Mouse (Mus musculus): Measurements from ENCODE around the gene Zfp281. TPM values are rescaled to one million over a fixed set of nuclear protein-coding genes. Genes with fewer than 3 reads are reported as not detected.
A peak's percentile ranks its signal among the peaks of the same experiment; 100 is the strongest.

The Zfp281 gene
- polyA plus RNA-seq, 1 experiment from 2014 or later: 23.9 TPM

DNA sequence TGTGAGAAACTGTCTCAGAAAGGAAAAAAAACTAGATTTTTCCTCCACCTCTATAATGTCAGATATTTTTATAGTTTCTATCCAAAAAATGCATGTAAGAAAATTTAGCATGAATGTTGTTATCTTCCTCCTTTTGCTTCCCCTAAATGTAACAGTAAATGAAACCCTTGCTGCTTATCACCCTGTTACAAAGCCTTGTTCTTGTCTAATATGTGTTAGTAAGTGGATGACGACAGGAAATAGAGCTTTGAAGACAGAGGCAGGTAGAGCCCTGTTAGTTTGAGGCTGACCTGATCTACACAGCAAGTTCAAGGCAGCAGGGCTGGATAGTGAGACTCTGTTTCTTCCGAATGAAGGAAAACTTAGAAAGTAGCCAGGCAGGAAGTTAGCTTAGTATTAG, 14.5 kb downstream of the Zfp281 start:
- Histone ChIP-seq H3K4me2 (no peak overlapping the region), H3K4me3 (no peak overlapping the region), H3K4me1 (no peaks in the 10 kb centered on the region), H3K36me3 (replicated peaks) (no peaks in the 10 kb centered on the region), H3K9ac (no peak overlapping the region), H3K9me3 (no peaks in the 10 kb centered on the region), H3K27ac (no peak overlapping the region), H3K27me3 (replicated peaks) (no peaks in the 10 kb centered on the region)
- ATAC-seq (replicated peaks): no peak
- 93% methylated on average over 2 of the region's 2 CpGs for WGBS

DNA sequence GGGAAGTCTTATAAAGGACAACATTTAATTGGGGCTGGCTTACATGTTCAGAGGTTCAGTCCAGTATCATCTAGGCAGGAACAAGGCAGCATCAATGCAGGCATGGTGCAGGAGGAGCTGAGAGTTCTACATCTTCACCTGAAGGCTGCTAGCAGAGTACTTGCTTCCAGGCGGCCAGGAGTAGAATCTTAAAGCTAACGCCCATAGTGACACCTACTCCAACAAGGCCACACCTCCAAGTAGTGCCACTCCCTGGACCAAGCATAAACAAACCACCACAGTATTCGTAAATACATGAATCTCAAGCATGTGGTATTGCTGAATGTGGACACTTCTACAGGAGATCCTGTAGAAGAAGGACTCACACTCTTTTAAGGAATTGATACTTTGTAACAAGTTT, 18.0 kb downstream of the Zfp281 start:
- Histone ChIP-seq H3K27ac (no peak overlapping the region), H3K27me3 (replicated peaks) (no peaks in the 10 kb centered on the region), H3K36me3 (replicated peaks) (no peaks in the 10 kb centered on the region), H3K9me3 (no peaks in the 10 kb centered on the region), H3K4me1 (no peaks in the 10 kb centered on the region), H3K4me2 (no peak overlapping the region), H3K4me3 (no peak overlapping the region), H3K9ac (no peak overlapping the region)
- 86% methylated on average over 3 of the region's 3 CpGs for WGBS
- ATAC-seq (replicated peaks): no peak

DNA sequence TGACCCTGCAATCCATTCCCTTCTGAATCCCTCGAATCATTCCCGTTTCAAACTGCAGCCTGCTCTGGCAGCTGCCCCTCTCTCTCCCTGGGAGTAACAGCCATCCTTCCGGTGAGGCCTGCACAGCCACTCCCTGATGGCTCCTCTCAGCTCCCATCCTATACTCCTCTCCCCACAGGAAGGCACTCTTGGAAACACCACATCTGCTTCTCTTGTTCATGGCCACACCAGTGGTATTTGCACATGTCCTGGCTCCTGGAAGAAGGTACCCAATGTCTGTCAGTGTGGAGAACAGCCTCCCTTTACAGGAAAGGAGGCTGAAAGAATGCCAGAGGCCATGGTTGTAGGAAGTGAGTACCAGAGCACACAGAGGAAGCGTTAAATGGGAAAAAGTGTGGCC, 19.8 kb downstream of the Zfp281 start:
- Histone ChIP-seq H3K9me3 (no peaks in the 10 kb centered on the region), H3K27ac (no peak overlapping the region), H3K36me3 (replicated peaks) (no peaks in the 10 kb centered on the region), H3K9ac (no peak overlapping the region), H3K27me3 (replicated peaks) (no peaks in the 10 kb centered on the region), H3K4me3 (no peak overlapping the region), H3K4me2 (no peak overlapping the region), H3K4me1 (no peaks in the 10 kb centered on the region)
- ATAC-seq (replicated peaks): no peak
- WGBS: 60% methylated on average over 4 of the region's 4 CpGs

DNA sequence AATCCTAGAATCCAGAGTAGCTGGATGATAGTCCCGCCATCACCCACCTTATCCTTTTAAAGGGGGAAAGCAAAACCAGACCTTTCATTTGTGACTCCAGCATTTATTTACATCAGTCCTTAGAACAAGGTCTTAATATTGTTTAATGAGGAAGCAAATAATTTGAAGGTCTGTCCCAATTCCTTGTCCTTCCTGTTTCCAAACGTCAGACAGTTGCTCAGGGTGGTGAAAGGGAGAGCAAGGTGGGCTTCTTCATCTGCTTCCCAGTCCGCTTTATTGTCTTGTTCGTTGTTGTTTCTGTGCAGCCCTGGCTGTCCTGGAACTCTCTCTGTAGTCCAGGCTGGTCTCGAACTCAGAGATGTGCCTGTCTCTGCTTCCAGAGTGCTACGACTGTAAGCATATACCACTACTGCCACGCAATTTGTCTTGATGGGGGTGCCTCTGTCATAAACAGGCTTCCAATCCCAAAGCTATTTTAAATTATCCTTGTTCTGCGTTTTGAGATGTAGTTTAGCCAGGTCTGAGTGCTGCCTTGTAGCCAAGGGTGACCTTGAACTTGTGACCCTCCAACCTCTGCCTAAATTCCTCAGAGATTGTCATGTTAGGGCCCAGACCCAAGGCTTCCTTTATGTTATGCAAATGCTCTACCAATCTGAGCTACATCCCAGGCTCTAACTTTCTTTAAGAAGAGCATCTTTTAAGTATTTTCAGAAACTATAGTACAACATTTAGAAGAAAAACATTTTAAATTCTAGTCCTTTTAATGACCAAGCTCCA, 21.3 kb downstream of the Zfp281 start:
- ATAC-seq (replicated peaks): no peak
- no peak overlapping the region for H3K4me3 ChIP-seq
- 91% methylated on average over 8 of the region's 8 CpGs for WGBS
- H3K27me3 ChIP-seq (replicated peaks): no peaks in the 10 kb centered on the region
- no peaks in the 10 kb centered on the region for H3K36me3 ChIP-seq (replicated peaks)
- H3K9me3 ChIP-seq: no peaks in the 10 kb centered on the region
- H3K27ac ChIP-seq: no peak overlapping the region
- H3K9ac ChIP-seq: no peak overlapping the region
- no peaks in the 10 kb centered on the region for H3K4me1 ChIP-seq
- no peak overlapping the region for H3K4me2 ChIP-seq

DNA sequence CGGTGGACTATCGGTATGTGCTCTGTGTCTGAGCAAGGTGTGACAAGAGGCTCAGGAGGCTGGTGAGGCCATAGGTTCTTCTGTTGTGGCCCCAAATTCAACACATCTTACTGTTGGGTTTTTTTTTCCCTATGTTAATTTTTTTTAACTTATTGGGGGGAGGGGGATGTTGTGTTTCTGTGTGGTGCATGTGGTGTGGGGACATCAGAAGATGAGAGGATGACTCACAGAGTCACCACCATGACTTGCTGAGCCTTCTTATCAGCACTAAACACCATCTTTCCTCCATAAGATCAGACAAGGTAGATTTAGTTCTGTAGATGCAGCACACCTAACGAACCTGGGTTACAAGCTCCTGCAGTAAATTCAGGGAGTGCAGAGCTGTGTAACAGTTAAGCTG, 27.4 kb downstream of the Zfp281 start:
- no peaks in the 10 kb centered on the region for H3K27me3 ChIP-seq (replicated peaks)
- no peak overlapping the region for H3K4me3 ChIP-seq
- no peak overlapping the region for H3K4me2 ChIP-seq
- H3K9ac ChIP-seq: no peak overlapping the region
- no peaks in the 10 kb centered on the region for H3K9me3 ChIP-seq
- no peak overlapping the region for H3K27ac ChIP-seq
- no peaks in the 10 kb centered on the region for H3K36me3 ChIP-seq (replicated peaks)
- 94% methylated on average over 3 of the region's 3 CpGs for WGBS
- no peaks in the 10 kb centered on the region for H3K4me1 ChIP-seq
- no peak for ATAC-seq (replicated peaks)

DNA sequence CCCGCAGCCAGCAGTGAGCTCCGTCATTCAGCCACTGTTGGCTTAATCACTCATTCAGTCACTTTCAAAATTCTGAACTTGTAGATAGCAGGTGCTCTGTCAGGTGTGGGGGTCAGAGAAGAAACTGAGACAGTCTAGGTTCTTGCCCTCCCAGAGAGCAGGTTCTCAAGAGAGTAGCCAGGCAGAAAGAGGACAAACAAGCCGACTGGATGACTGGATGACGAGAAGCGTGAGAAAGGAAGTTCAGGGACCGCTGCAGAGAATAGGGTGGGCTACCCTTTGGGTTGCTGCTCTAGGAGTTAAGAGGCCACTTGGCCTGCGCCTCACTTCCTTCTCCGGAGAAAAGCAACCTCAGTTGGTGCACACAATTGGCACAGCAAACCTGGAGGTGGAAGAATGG, 28.8 kb downstream of the Zfp281 start:
- Histone ChIP-seq H3K4me1 (no peaks in the 10 kb centered on the region), H3K27me3 (replicated peaks) (no peaks in the 10 kb centered on the region), H3K36me3 (replicated peaks) (no peaks in the 10 kb centered on the region), H3K4me3 (no peak overlapping the region), H3K4me2 (no peak overlapping the region), H3K9me3 (no peaks in the 10 kb centered on the region), H3K27ac (no peak overlapping the region), H3K9ac (no peak overlapping the region)
- 84% methylated on average over 8 of the region's 8 CpGs for WGBS
- no peak for ATAC-seq (replicated peaks)

DNA sequence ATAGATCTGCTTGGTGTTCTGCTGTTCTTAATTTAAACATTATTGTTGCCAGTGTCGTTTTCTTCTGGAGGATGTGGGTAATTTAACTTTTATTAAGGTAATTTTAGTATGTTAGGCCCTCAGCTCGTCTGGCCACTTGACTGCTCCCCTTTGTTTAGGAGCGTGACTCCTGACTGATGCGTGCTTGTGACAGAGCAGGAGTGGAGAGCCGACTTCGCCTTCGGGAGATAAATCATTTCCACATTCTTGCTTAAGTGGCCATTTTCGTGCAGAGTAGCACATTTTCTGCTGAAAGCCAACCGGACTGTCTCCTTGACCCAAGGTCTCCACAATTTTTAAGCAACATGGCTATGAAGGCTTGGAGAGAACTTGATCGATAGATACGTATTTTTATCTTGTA, 29.7 kb downstream of the Zfp281 start:
- Histone ChIP-seq H3K27ac (no peak overlapping the region), H3K9me3 (no peaks in the 10 kb centered on the region), H3K4me1 (no peaks in the 10 kb centered on the region), H3K9ac (no peak overlapping the region), H3K36me3 (replicated peaks) (no peaks in the 10 kb centered on the region), H3K4me3 (no peak overlapping the region), H3K27me3 (replicated peaks) (no peaks in the 10 kb centered on the region), H3K4me2 (no peak overlapping the region)
- 72% methylated on average over 11 of the region's 11 CpGs for WGBS
- ATAC-seq (replicated peaks): no peak

DNA sequence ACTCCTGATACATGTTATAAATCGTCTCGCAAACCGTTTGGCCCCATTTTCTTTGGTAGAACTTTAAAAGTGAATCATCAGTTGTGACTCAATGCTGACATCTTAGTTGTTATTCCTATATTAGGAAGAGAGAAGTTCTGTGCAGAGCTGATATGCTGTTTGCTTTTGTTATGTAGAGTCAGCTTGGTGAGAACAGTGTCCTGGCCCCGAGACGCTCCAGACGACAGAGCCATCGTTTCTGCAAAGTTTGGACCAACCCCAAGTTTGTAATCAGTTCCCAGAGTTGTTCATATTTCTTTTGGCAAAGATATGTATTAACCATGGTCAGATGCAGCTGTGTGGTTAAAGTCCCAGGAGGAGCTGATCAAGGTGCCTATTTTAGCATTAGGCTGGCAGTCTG, 31.9 kb downstream of the Zfp281 start:
- H3K9me3 ChIP-seq: no peaks in the 10 kb centered on the region
- H3K4me3 ChIP-seq: no peak overlapping the region
- no peak overlapping the region for H3K4me2 ChIP-seq
- no peak overlapping the region for H3K27ac ChIP-seq
- ATAC-seq (replicated peaks): no peak
- no peaks in the 10 kb centered on the region for H3K27me3 ChIP-seq (replicated peaks)
- H3K4me1 ChIP-seq: 0 out of 2 replicates have a peak, but pooled peaks cover 2% of the 10 kb centered on the region
- no peaks in the 10 kb centered on the region for H3K36me3 ChIP-seq (replicated peaks)
- WGBS: 83% methylated on average over 7 of the region's 7 CpGs
- H3K9ac ChIP-seq: no peak overlapping the region

DNA sequence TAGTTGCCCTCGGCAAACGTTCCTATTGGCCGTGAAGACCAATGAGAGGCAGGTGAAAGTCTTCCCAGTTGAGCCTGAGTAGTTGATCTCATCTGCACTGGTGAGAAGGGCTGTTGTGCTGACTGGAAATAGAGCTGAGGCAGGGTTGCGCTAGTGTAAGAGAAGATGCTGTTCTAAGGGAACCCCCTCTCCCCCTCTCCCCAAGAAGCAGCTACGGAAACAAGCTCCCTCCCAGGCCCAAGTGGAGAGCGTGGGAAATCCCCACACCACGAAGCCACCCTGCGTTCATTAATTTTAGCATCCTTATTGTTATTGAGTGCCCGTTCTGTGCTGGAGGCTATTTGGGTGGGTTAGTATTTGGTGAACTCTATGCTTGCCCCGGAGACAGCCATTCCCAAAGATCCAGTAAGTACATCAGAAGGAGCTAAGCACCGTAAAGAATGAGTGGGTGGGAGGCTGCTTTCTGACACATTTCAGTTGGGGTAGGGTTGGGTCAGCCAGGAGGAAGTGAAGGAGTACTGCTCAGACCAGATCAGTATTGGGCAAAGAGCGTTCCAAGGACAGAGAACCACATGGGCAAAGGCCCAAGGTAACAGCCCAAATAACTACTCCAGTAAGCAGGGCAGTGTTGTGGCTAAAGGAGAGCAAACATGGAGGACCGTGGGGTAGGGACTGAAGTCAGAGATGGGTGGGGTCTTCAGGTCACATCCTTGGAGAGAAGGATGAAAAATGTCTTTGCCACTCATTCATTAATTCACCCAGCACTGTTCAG, 33.9 kb downstream of the Zfp281 start:
- Histone ChIP-seq H3K4me1 (peaks cover 9% of the 10 kb centered on the region; the same call in 1 of the 2 replicates), H3K4me2 (no peak overlapping the region), H3K9me3 (no peaks in the 10 kb centered on the region), H3K27me3 (replicated peaks) (no peaks in the 10 kb centered on the region), H3K4me3 (no peak overlapping the region), H3K27ac (no peak overlapping the region), H3K9ac (no peak overlapping the region), H3K36me3 (replicated peaks) (no peaks in the 10 kb centered on the region)
- WGBS: 92% methylated on average over 13 of the region's 13 CpGs
- no peak for ATAC-seq (replicated peaks)

DNA sequence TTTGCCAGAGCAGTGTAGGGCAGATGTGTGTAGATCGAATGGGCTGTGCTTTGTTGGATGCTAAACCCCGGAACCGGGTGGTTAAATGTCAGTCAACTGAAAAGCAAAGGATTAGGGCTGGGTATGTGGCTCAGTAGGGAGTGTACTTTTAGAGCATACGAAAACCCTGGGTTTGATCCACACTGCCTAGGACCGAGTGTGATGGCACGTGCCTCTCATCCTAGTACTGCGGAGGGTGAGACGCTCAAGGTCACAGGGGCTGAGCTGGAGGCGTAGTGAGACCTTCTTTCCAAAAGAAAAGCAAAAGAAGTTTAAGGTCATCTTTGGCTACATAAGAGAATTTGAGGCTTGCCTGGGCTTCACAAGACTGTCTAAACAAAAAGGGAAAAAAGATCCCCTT, 34.6 kb downstream of the Zfp281 start:
- ATAC-seq (replicated peaks): no peak
- Histone ChIP-seq H3K4me3 (no peak overlapping the region), H3K4me2 (no peak overlapping the region), H3K36me3 (replicated peaks) (no peaks in the 10 kb centered on the region), H3K9me3 (no peaks in the 10 kb centered on the region), H3K27me3 (replicated peaks) (no peaks in the 10 kb centered on the region), H3K9ac (no peak overlapping the region), H3K4me1 (peaks cover 9% of the 10 kb centered on the region; the same call in 1 of the 2 replicates), H3K27ac (no peak overlapping the region)
- WGBS: 72% methylated on average over 9 of the region's 9 CpGs

DNA sequence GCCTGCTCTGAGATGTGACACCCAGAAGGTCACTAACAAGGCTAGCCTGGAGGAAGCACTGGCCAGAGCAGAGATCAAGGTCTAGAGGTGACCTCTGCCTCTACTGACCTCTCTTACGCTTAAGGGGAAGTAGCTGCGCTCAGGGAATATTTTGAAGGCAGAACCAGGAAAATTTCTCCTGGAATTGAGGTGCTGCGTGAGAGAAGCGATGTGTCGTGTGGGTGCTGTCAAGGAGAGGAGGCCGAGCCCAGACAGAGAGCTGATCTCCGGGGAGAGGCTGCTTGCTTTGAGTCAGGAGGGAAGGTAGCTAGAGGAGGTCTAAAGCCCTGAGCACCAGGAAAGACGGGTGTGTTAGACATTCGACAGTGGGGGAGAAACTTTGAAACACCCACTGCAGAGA, 35.2 kb downstream of the Zfp281 start:
- no peak overlapping the region for H3K4me2 ChIP-seq
- H3K36me3 ChIP-seq (replicated peaks): no peaks in the 10 kb centered on the region
- WGBS: 85% methylated on average over 9 of the region's 9 CpGs
- peaks cover 9% of the 10 kb centered on the region; the same call in 1 of the 2 replicates for H3K4me1 ChIP-seq
- H3K9ac ChIP-seq: no peak overlapping the region
- no peaks in the 10 kb centered on the region for H3K9me3 ChIP-seq
- no peak for ATAC-seq (replicated peaks)
- no peaks in the 10 kb centered on the region for H3K27me3 ChIP-seq (replicated peaks)
- H3K4me3 ChIP-seq: no peak overlapping the region
- H3K27ac ChIP-seq: no peak overlapping the region

DNA sequence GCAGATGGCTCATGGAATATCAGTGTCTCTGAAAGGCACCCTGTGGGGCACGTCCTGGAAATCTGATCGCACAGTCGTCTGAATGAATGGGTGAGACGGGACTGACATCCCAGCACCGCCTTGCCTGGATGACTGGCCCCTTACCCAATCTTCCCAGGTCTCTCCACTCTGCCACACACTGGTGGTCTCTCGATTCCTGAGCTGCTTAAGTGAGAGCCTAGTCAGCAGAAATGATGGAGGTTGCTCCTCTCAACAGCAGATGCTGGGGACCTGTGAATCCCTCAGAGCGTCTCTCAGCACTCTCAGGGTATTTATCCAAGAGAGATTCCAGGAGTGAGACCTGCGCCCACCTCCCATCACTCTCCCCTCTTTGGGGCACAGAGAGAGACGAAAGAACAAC, 36.8 kb downstream of the Zfp281 start:
- Histone ChIP-seq H3K27ac (no peak overlapping the region), H3K36me3 (replicated peaks) (no peaks in the 10 kb centered on the region), H3K9ac (no peak overlapping the region), H3K4me2 (peak overlapping the region; percentile 16; the same call in 1 of the 2 replicates), H3K27me3 (replicated peaks) (no peaks in the 10 kb centered on the region), H3K4me3 (no peak overlapping the region), H3K9me3 (no peaks in the 10 kb centered on the region), H3K4me1 (peaks cover 9% of the 10 kb centered on the region; the same call in 1 of the 2 replicates)
- 0 out of 2 replicates have a peak, but pooled peaks have one; percentile 27 for ATAC-seq (replicated peaks)
- 27% methylated on average over 9 of the region's 9 CpGs for WGBS

Measured in midbrain, embryonic 15.5 days (tissue).